In the genomic region with DNA sequence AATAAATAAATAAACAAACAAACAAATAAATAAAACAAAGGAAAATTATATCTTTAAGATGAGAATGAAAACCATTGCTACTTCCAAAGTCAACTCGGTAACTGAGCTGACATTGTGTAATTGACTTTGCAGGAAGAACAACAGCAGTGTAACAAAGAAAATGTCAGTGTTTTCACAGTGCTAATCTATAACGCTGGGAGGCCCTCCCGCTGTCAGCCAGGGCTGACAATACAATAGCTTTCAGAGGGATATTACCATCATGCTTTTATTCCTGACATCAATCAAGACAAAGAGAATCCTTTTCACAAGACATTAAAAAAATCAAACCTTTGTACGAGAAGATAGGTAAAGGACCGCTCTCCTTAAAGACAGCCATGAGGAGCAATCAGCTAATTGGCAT, we compare ENCODE assay signal across 26 mouse cellular contexts. TPM values are rescaled to one million over a fixed set of nuclear protein-coding genes. Genes with fewer than 3 reads are reported as not detected.
A peak's percentile ranks its signal among the peaks of the same experiment; 100 is the strongest.
DNase-seq lines count a peak whose midpoint lies in the region; ATAC-seq and TF ChIP-seq lines count a peak whose summit lies in the region.
"Had no signal": no experiment of that assay in that cellular context is flagged by ENCODE, and none has a peak within 500 bp of the region (broad histone marks: within the 10 kb centered on the region; RNA-seq: fewer than 3 reads in every experiment).

No protein-coding gene starts in this region.

- no peak overlapping the region for H3K27ac ChIP-seq in forebrain, embryonic 14.5 days (ENCODE audit: low read depth, low read length)
- H3K27ac ChIP-seq in forebrain, embryonic 10.5 days: no peak overlapping the region
- H3K27ac ChIP-seq in hindbrain, embryonic 14.5 days: peak overlapping the region; percentile 60
- peak overlapping the region; percentile 22; the same call in 1 of the 2 replicates for H3K27ac ChIP-seq in midbrain, embryonic 14.5 days (replicated peaks; ENCODE audit: low read depth, low read length)
- H3K27ac ChIP-seq in kidney, embryonic 15.5 days: no peak overlapping the region
- no peak overlapping the region for H3K27ac ChIP-seq in intestine, postnatal 0 days (ENCODE audit: low read depth, low read length)
- H3K27ac ChIP-seq: embryonic facial prominence, embryonic 15.5 days; heart, embryonic 13.5 days; limb, embryonic 10.5 days; liver, embryonic 15.5 days had no signal

- H3K4me2 ChIP-seq in forebrain, embryonic 14.5 days (ENCODE audit: low read length): 0 out of 2 replicates have a peak overlapping the region, but pooled peaks have one; percentile 6
- H3K4me2 ChIP-seq in hindbrain, embryonic 14.5 days (replicated peaks): peak overlapping the region; percentile 97
- peak overlapping the region; percentile 87 for H3K4me2 ChIP-seq in midbrain, embryonic 14.5 days (ENCODE audit: low read length)
- no peak overlapping the region for H3K4me2 ChIP-seq in kidney, embryonic 15.5 days
- H3K4me2 ChIP-seq in intestine, postnatal 0 days (replicated peaks; ENCODE audit: low read depth): no peak overlapping the region
- H3K4me2 ChIP-seq: embryonic facial prominence, embryonic 15.5 days; heart, embryonic 13.5 days; liver, embryonic 15.5 days had no signal

- peak; percentile 49 for DNase-seq in forebrain, embryonic 14.5 days (ENCODE audit: low spot score)
- no peak for DNase-seq in forebrain, embryonic 10.5 days (ENCODE audit: extremely low spot score, low spot score)
- peak; percentile 56 for DNase-seq in brain, embryonic 14.5 days (ENCODE audit: low read depth)
- DNase-seq in hindbrain, embryonic 14.5 days (ENCODE audit: low spot score): no peak
- no peak for DNase-seq in midbrain, embryonic 14.5 days
- no peak for DNase-seq in cerebellum, adult 9-10 months
- DNase-seq: adrenal gland, postnatal 14 days; cerebellum, adult 8-10 months; gastrocnemius, postnatal 14 days; heart, adult 11 months; heart, postnatal 14 days; kidney, adult 8-10 months; kidney, postnatal 14 days; liver; lung, postnatal 4 days; retina, postnatal 1 day; right cerebral cortex, postnatal 4 days; thymus, postnatal 25 days had no signal

- H3K4me1 ChIP-seq in forebrain, embryonic 14.5 days (ENCODE audit: control insufficient read depth, insufficient read depth, low read length): peaks cover 38% of the 10 kb centered on the region
- H3K4me1 ChIP-seq in forebrain, embryonic 10.5 days: peaks cover 95% of the 10 kb centered on the region
- peaks cover 62% of the 10 kb centered on the region for H3K4me1 ChIP-seq in hindbrain, embryonic 14.5 days (replicated peaks; ENCODE audit: control insufficient read depth, insufficient read depth, low read length)
- H3K4me1 ChIP-seq in midbrain, embryonic 14.5 days (ENCODE audit: control insufficient read depth, insufficient read depth, low read length): peaks cover 62% of the 10 kb centered on the region
- peaks cover 40% of the 10 kb centered on the region for H3K4me1 ChIP-seq in kidney, embryonic 15.5 days
- H3K4me1 ChIP-seq in intestine, postnatal 0 days (replicated peaks; ENCODE audit: control insufficient read depth, insufficient read depth, low read length): 0 out of 2 replicates have a peak, but pooled peaks cover 5% of the 10 kb centered on the region
- H3K4me1 ChIP-seq: liver, embryonic 15.5 days had no signal

- ATAC-seq in forebrain, embryonic 14.5 days: no peak
- ATAC-seq in hindbrain, embryonic 14.5 days (ENCODE audit: low FRiP score): no peak
- no peak for ATAC-seq in midbrain, embryonic 14.5 days (ENCODE audit: low FRiP score, low TSS enrichment)
- no peak for ATAC-seq in kidney, embryonic 15.5 days (replicated peaks; ENCODE audit: low FRiP score)
- ATAC-seq in intestine, postnatal 0 days: no peak
- ATAC-seq: CD4-positive, CD25-positive, alpha-beta regulatory T cell, adult 4 months had no signal

- 9% methylated on average over 5 of the region's 5 CpGs for WGBS in forebrain, embryonic 14.5 days
- WGBS in forebrain, embryonic 10.5 days: 31% methylated on average over 5 of the region's 5 CpGs
- 10% methylated on average over 5 of the region's 5 CpGs for WGBS in hindbrain, embryonic 14.5 days
- 6% methylated on average over 5 of the region's 5 CpGs for WGBS in midbrain, embryonic 14.5 days
- 54% methylated on average over 5 of the region's 5 CpGs for WGBS in kidney, embryonic 15.5 days
- 64% methylated on average over 5 of the region's 5 CpGs for WGBS in intestine, postnatal 0 days

- no peaks in the 10 kb centered on the region for H3K27me3 ChIP-seq in forebrain, embryonic 14.5 days (replicated peaks; ENCODE audit: control insufficient read depth, insufficient read depth, low read length)
- no peaks in the 10 kb centered on the region for H3K27me3 ChIP-seq in forebrain, embryonic 10.5 days (ENCODE audit: poor library complexity, severe bottlenecking)
- H3K27me3 ChIP-seq in hindbrain, embryonic 14.5 days (ENCODE audit: control insufficient read depth, insufficient read depth, low read length): no peaks in the 10 kb centered on the region
- no peaks in the 10 kb centered on the region for H3K27me3 ChIP-seq in midbrain, embryonic 14.5 days (ENCODE audit: control insufficient read depth, insufficient read depth, low read length)
- no peaks in the 10 kb centered on the region for H3K27me3 ChIP-seq in kidney, embryonic 15.5 days
- H3K27me3 ChIP-seq in intestine, postnatal 0 days (replicated peaks; ENCODE audit: control insufficient read depth, insufficient read depth, low read length): peaks cover 4% of the 10 kb centered on the region; the same call in 1 of the 2 replicates
- H3K27me3 ChIP-seq: embryonic facial prominence, embryonic 15.5 days had no signal

- H3K4me3 ChIP-seq in forebrain, embryonic 14.5 days (ENCODE audit: low read depth, low read length): no peak overlapping the region
- no peak overlapping the region for H3K4me3 ChIP-seq in forebrain, embryonic 10.5 days
- no peak overlapping the region for H3K4me3 ChIP-seq in hindbrain, embryonic 14.5 days (replicated peaks; ENCODE audit: low read length)
- no peak overlapping the region for H3K4me3 ChIP-seq in midbrain, embryonic 14.5 days (replicated peaks; ENCODE audit: low read depth, low read length)
- no peak overlapping the region for H3K4me3 ChIP-seq in kidney, embryonic 15.5 days (replicated peaks)
- H3K4me3 ChIP-seq in intestine, postnatal 0 days (ENCODE audit: low read depth, low read length): no peak overlapping the region
- H3K4me3 ChIP-seq: embryonic facial prominence, embryonic 15.5 days; heart, embryonic 13.5 days; limb, embryonic 10.5 days; liver, embryonic 15.5 days; myocyte had no signal

- H3K36me3 ChIP-seq in forebrain, embryonic 14.5 days (ENCODE audit: control insufficient read depth, insufficient read depth, low read length): no peaks in the 10 kb centered on the region
- peaks cover 8% of the 10 kb centered on the region for H3K36me3 ChIP-seq in forebrain, embryonic 10.5 days (replicated peaks)
- H3K36me3 ChIP-seq in hindbrain, embryonic 14.5 days (replicated peaks; ENCODE audit: control insufficient read depth, insufficient read depth): no peaks in the 10 kb centered on the region
- no peaks in the 10 kb centered on the region for H3K36me3 ChIP-seq in midbrain, embryonic 14.5 days (ENCODE audit: control insufficient read depth, insufficient read depth, low read length)
- no peaks in the 10 kb centered on the region for H3K36me3 ChIP-seq in kidney, embryonic 15.5 days
- no peaks in the 10 kb centered on the region for H3K36me3 ChIP-seq in intestine, postnatal 0 days (ENCODE audit: control insufficient read depth, insufficient read depth)
- H3K36me3 ChIP-seq: embryonic facial prominence, embryonic 15.5 days; heart, embryonic 13.5 days; liver, embryonic 15.5 days had no signal

- H3K9me3 ChIP-seq in forebrain, embryonic 14.5 days (replicated peaks; ENCODE audit: control insufficient read depth, low read length): no peaks in the 10 kb centered on the region
- no peaks in the 10 kb centered on the region for H3K9me3 ChIP-seq in forebrain, embryonic 10.5 days
- no peaks in the 10 kb centered on the region for H3K9me3 ChIP-seq in hindbrain, embryonic 14.5 days (ENCODE audit: control insufficient read depth, low read length)
- H3K9me3 ChIP-seq in midbrain, embryonic 14.5 days (ENCODE audit: control insufficient read depth, low read length): no peaks in the 10 kb centered on the region
- no peaks in the 10 kb centered on the region for H3K9me3 ChIP-seq in kidney, embryonic 15.5 days (replicated peaks)
- no peaks in the 10 kb centered on the region for H3K9me3 ChIP-seq in intestine, postnatal 0 days (ENCODE audit: control insufficient read depth)
- H3K9me3 ChIP-seq: embryonic facial prominence, embryonic 15.5 days; heart, embryonic 13.5 days; limb, embryonic 10.5 days; liver, embryonic 15.5 days had no signal

- no peak for TF ChIP-seq POLR2A in brain, embryonic 14.5 days (IDR thresholded peaks at IDR 0.05; ENCODE audit: borderline replicate concordance, extremely low read depth, insufficient read depth, insufficient read length, poor library complexity, severe bottlenecking)

- TF ChIP-seq CTCF in brain, embryonic 14.5 days (IDR thresholded peaks at IDR 0.05; ENCODE audit: borderline replicate concordance, extremely low read depth, insufficient read depth, insufficient read length): no peak
- TF ChIP-seq CTCF in intestine, postnatal 0 days (IDR thresholded peaks at IDR 0.05; ENCODE audit: low read depth): no peak

- no peak overlapping the region for H3K9ac ChIP-seq in forebrain, embryonic 14.5 days (ENCODE audit: low read length)
- peak overlapping the region; percentile 45 for H3K9ac ChIP-seq in hindbrain, embryonic 14.5 days
- H3K9ac ChIP-seq in midbrain, embryonic 14.5 days (replicated peaks; ENCODE audit: low read length): no peak overlapping the region; the same call in 1 of the 2 replicates
- no peak overlapping the region for H3K9ac ChIP-seq in kidney, embryonic 15.5 days
- no peak overlapping the region for H3K9ac ChIP-seq in intestine, postnatal 0 days (ENCODE audit: low read depth, low read length)
- H3K9ac ChIP-seq: embryonic facial prominence, embryonic 15.5 days; heart, embryonic 13.5 days; liver, embryonic 15.5 days had no signal

RNA-seq across cellular contexts. Expression of a gene that starts 5.9 kb away (rescaled TPM):
- 26.4 and 27.9 TPM in 2 replicates for polyA plus RNA-seq in forebrain, embryonic 14.5 days (2014; fragmentation: Nextera tagmentation; extraction: Ambion mirVana)
- 24.7 and 25.2 TPM in 2 replicates for polyA plus RNA-seq in forebrain, embryonic 10.5 days (2016; fragmentation: Nextera tagmentation; extraction: Ambion mirVana)
- 58.6 and 113 TPM in 2 replicates for polyA plus RNA-seq in brain, embryonic 14.5 days (2012; rRNA removed)
- polyA plus RNA-seq in hindbrain, embryonic 14.5 days (2014; fragmentation: Nextera tagmentation; extraction: Ambion mirVana): 42.3 and 45.6 TPM in 2 replicates
- polyA plus RNA-seq in midbrain, embryonic 14.5 days (2014; fragmentation: Nextera tagmentation; extraction: Ambion mirVana): 44.0 and 63.0 TPM in 2 replicates
- 9.2 and 10.9 TPM in 2 replicates for polyA plus RNA-seq in kidney, embryonic 15.5 days (2015; fragmentation: Nextera tagmentation; extraction: Ambion mirVana)
- polyA plus RNA-seq in intestine, postnatal 0 days (2015; fragmentation: Nextera tagmentation; extraction: Ambion mirVana): 1.6 and 1.8 TPM in 2 replicates
- polyA plus RNA-seq: CD4-positive, CD25-positive, alpha-beta regulatory T cell, adult 4 months had no signal

Comparison
In these comparisons a context has a peak if more than half of its experiments do, and no peak if none do; other contexts are left out.
1. DNase-seq: peak in forebrain, embryonic 14.5 days (single experiment) and brain, embryonic 14.5 days (single experiment); none in forebrain, embryonic 10.5 days (single experiment), hindbrain, embryonic 14.5 days (single experiment), midbrain, embryonic 14.5 days (single experiment) and cerebellum, adult 9-10 months (single experiment).
2. H3K27ac ChIP-seq: peak in hindbrain, embryonic 14.5 days (single experiment) and midbrain, embryonic 14.5 days (single experiment); none in forebrain, embryonic 14.5 days (single experiment), forebrain, embryonic 10.5 days (single experiment), kidney, embryonic 15.5 days (single experiment) and intestine, postnatal 0 days (single experiment).
3. H3K4me2 ChIP-seq: peak in forebrain, embryonic 14.5 days (single experiment), hindbrain, embryonic 14.5 days (single experiment) and midbrain, embryonic 14.5 days (single experiment); none in kidney, embryonic 15.5 days (single experiment) and intestine, postnatal 0 days (single experiment).